Mouse (Mus musculus): ENCODE results near the gene Nsfl1c. TPM values are rescaled to one million over a fixed set of nuclear protein-coding genes. Genes with fewer than 3 reads are reported as not detected.
"Not testable (repeated sequence)": the region's sequence is repeated elsewhere in the genome, so short reads cannot be mapped to it uniquely, and the experiment has no call there.

Nsfl1c gene
- polyA plus RNA-seq (2015; fragmentation: Nextera tagmentation; extraction: Ambion mirVana) = 179 and 190 TPM in 2 replicates

DNA sequence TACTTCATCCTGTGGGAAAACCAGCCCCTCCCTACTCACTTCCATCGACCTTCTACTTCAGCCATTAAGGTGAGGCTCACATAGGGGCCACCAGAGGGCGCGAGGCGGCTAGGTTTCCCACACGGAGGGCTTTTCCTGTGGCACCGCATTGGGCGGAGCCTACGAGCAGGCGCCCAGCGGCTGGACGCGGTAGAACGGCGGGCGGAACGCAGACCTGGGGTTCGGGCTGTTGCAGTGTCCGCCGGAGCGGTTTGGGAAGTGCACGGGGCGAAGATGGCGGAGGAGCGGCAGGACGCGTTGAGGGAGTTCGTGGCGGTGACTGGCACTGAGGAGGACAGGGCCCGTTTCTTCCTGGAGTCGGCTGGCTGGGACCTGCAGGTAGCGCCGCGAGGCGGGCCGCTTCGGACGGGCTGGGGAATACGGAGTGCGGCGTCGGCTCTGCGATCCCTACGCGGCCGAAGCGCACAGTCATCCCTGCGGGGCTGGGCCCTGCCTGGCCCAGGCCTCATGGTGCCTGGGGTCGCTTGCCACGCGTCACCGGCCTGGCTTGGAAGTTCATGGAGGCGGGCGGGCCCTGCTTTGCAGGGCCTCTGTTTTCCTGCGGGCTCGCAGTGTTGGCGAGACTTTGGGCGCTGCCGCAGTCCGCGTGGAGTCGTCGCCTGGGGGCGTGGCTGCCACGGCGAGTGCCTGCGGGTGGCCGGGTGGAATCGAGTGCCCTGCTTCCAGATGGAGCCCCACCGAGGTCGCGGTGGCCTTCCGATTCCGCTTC is at the start of gene Nsfl1c:
Nsfl1c (plus strand) TSS at position 148 of the 769 bp plus-strand sequence.
- Histone ChIP-seq H3K9me3 (replicated peaks; ENCODE audit: low read length) (no peaks in the 10 kb centered on the region), H3K4me1 (replicated peaks; ENCODE audit: insufficient read depth, low read length) (0 out of 2 replicates have a peak, but pooled peaks cover 4% of the 10 kb centered on the region), H3K36me3 (ENCODE audit: insufficient read depth, low read length) (0 out of 2 replicates have a peak, but pooled peaks cover 7% of the 10 kb centered on the region), H3K4me2 (ENCODE audit: low read length) (peak within 1 kb of the TSS; percentile 84), H3K4me3 (replicated peaks; ENCODE audit: low read depth, low read length) (peak within 1 kb of the TSS; percentile 96), H3K27me3 (ENCODE audit: insufficient read depth, low read length) (no peaks in the 10 kb centered on the region), H3K27ac (peak within 1 kb of the TSS; percentile 68), H3K9ac (ENCODE audit: low read depth, low read length) (peak within 1 kb of the TSS; percentile 92)
- peak; percentile 98 for TF ChIP-seq CTCF (IDR thresholded peaks at IDR 0.05; ENCODE audit: low read depth)
- WGBS = under 1% methylated on average over 72 of the region's 73 CpGs
- DNase-seq (ENCODE audit: low spot score) (peak; percentile 96), ATAC-seq (replicated peaks; ENCODE audit: low FRiP score, low read depth) (peak; percentile 100)

DNA sequence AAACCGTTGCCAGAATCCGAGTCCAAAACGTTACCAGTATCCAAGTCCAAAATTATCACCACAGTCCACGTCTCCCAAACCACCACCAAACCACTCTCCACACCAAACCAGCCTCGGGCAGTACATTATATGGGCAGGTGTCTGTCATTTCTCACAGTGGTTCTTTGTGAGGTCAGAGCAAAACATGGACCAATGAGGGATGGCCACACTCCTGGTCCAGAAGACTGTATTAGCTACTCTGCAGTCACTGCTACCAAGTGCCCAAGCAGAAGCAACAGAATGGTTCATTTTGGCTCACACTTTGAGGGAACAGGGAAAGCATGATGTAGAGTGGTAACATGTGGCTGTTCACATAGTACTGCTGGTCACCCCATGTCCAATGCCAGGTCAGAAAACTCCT is 17.9 kb upstream of the Nsfl1c start, which contains the start of gene 4921509C19Rik:
4921509C19Rik (minus strand) TSS at position 101 of the 400 bp plus-strand sequence.
- not testable (repeated sequence) for H3K9ac ChIP-seq (ENCODE audit: low read depth, low read length); H3K27ac ChIP-seq; H3K4me3 ChIP-seq (replicated peaks; ENCODE audit: low read depth, low read length); H3K4me1 ChIP-seq (replicated peaks; ENCODE audit: insufficient read depth, low read length); H3K9me3 ChIP-seq (replicated peaks; ENCODE audit: low read length); ATAC-seq (replicated peaks; ENCODE audit: low FRiP score, low read depth); H3K36me3 ChIP-seq (ENCODE audit: insufficient read depth, low read length); H3K4me2 ChIP-seq (ENCODE audit: low read length); DNase-seq (ENCODE audit: low spot score); H3K27me3 ChIP-seq (ENCODE audit: insufficient read depth, low read length)
- 80% methylated on average over 5 of the region's 5 CpGs for WGBS

- no peak for ATAC-seq (replicated peaks; ENCODE audit: low FRiP score, low read depth)
- no peaks in the 10 kb centered on the region for H3K9me3 ChIP-seq (replicated peaks; ENCODE audit: low read length)
These were observed 7.5 kb upstream of the Nsfl1c start for GRCm38 (mm10) chr2:151486496-151486895.

GRCm38 (mm10) chr2:151498358-151498757 is 4.4 kb downstream of the Nsfl1c start:
- Histone ChIP-seq H3K4me1 (replicated peaks; ENCODE audit: insufficient read depth, low read length) (0 out of 2 replicates have a peak, but pooled peaks cover 4% of the 10 kb centered on the region), H3K4me2 (ENCODE audit: low read length) (no peak overlapping the region), H3K36me3 (ENCODE audit: insufficient read depth, low read length) (peaks cover 36% of the 10 kb centered on the region; the same call in 1 of the 2 replicates), H3K27me3 (ENCODE audit: insufficient read depth, low read length) (no peaks in the 10 kb centered on the region), H3K9me3 (replicated peaks; ENCODE audit: low read length) (no peaks in the 10 kb centered on the region), H3K9ac (ENCODE audit: low read depth, low read length) (no peak overlapping the region), H3K4me3 (replicated peaks; ENCODE audit: low read depth, low read length) (no peak overlapping the region), H3K27ac (no peak overlapping the region)
- ATAC-seq (replicated peaks; ENCODE audit: low FRiP score, low read depth) = no peak
- WGBS = 58% methylated on average over 3 of the region's 3 CpGs
- TF ChIP-seq CTCF (IDR thresholded peaks at IDR 0.05; ENCODE audit: low read depth) = no peak
- DNase-seq (ENCODE audit: low spot score) = no peak

More at GRCm38 (mm10) chr2:151486496-151486895, 7.5 kb upstream of the Nsfl1c start:
- DNase-seq (ENCODE audit: low spot score) = no peak
- Histone ChIP-seq H3K9ac (ENCODE audit: low read depth, low read length) (no peak overlapping the region), H3K4me3 (replicated peaks; ENCODE audit: low read depth, low read length) (no peak overlapping the region), H3K4me2 (ENCODE audit: low read length) (no peak overlapping the region), H3K27me3 (ENCODE audit: insufficient read depth, low read length) (no peaks in the 10 kb centered on the region), H3K27ac (no peak overlapping the region), H3K36me3 (ENCODE audit: insufficient read depth, low read length) (no peaks in the 10 kb centered on the region), H3K4me1 (replicated peaks; ENCODE audit: insufficient read depth, low read length) (no peaks in the 10 kb centered on the region)
- TF ChIP-seq CTCF (IDR thresholded peaks at IDR 0.05; ENCODE audit: low read depth) = no peak

GRCm38 (mm10) chr2:151500442-151501007 is 6.5 kb downstream of the Nsfl1c start:
- no peak for TF ChIP-seq CTCF (IDR thresholded peaks at IDR 0.05; ENCODE audit: low read depth)
- no peaks in the 10 kb centered on the region for H3K27me3 ChIP-seq (ENCODE audit: insufficient read depth, low read length)
- H3K9me3 ChIP-seq (replicated peaks; ENCODE audit: low read length) = no peaks in the 10 kb centered on the region
- H3K4me2 ChIP-seq (ENCODE audit: low read length) = no peak overlapping the region
- ATAC-seq (replicated peaks; ENCODE audit: low FRiP score, low read depth) (no peak), DNase-seq (ENCODE audit: low spot score) (no peak)
- H3K9ac ChIP-seq (ENCODE audit: low read depth, low read length) = no peak overlapping the region
- 91% methylated on average over 6 of the region's 6 CpGs for WGBS
- H3K36me3 ChIP-seq (ENCODE audit: insufficient read depth, low read length) = peaks cover 53% of the 10 kb centered on the region
- H3K4me3 ChIP-seq (replicated peaks; ENCODE audit: low read depth, low read length) = no peak overlapping the region
- no peak overlapping the region for H3K27ac ChIP-seq
- no peaks in the 10 kb centered on the region for H3K4me1 ChIP-seq (replicated peaks; ENCODE audit: insufficient read depth, low read length)

- no peaks in the 10 kb centered on the region for H3K27me3 ChIP-seq (ENCODE audit: insufficient read depth, low read length)
- WGBS = 89% methylated on average over 4 of the region's 4 CpGs
- peaks cover 71% of the 10 kb centered on the region for H3K36me3 ChIP-seq (ENCODE audit: insufficient read depth, low read length)
These were observed 10.2 kb downstream of the Nsfl1c start for GRCm38 (mm10) chr2:151504226-151504625.

More at GRCm38 (mm10) chr2:151504226-151504625, 10.2 kb downstream of the Nsfl1c start:
- H3K4me2 ChIP-seq (ENCODE audit: low read length) = no peak overlapping the region
- H3K9ac ChIP-seq (ENCODE audit: low read depth, low read length) = no peak overlapping the region
- H3K4me1 ChIP-seq (replicated peaks; ENCODE audit: insufficient read depth, low read length) = no peaks in the 10 kb centered on the region
- H3K4me3 ChIP-seq (replicated peaks; ENCODE audit: low read depth, low read length) = no peak overlapping the region
- DNase-seq (ENCODE audit: low spot score) (no peak), ATAC-seq (replicated peaks; ENCODE audit: low FRiP score, low read depth) (no peak)
- H3K27ac ChIP-seq = no peak overlapping the region
- no peaks in the 10 kb centered on the region for H3K9me3 ChIP-seq (replicated peaks; ENCODE audit: low read length)
- peak; percentile 40; the same call in 1 of the 2 replicates for TF ChIP-seq CTCF (IDR thresholded peaks at IDR 0.05; ENCODE audit: low read depth)

All from kidney, postnatal 0 days (tissue).